In the genomic region with DNA sequence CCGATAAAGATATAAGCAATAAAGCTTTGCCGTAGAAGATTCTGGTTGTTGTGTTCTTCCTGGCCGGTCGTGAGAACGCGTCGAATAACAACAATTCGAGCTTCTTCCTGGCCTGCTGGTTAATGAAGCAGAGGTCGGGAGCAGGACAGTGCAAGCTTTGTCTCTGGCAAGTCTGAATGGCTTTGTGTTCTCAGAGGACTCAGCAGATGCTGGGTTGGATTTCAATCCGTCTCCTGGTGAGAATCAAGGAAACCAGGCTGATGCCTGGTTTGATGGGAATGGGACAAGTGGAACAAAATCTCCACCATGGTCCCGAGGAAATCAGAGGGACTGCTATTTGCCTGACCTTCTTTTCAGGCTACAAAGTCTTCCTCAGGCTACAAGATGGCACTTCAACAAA, we compare ENCODE assay signal across 12 mouse cellular contexts. TPM values are rescaled to one million over a fixed set of nuclear protein-coding genes. Genes with fewer than 3 reads are reported as not detected.
DNase-seq lines count a peak whose midpoint lies in the region; ATAC-seq and TF ChIP-seq lines count a peak whose summit lies in the region.
"Had no signal": no experiment of that assay in that cellular context is flagged by ENCODE, and none has a peak within 500 bp of the region (broad histone marks: within the 10 kb centered on the region; RNA-seq: fewer than 3 reads in every experiment).

No protein-coding gene starts in this region.

- TF ChIP-seq CTCF in layer of hippocampus, adult 2 months (conservative IDR thresholded peaks at IDR 0.05): no peak

- peak overlapping the region; percentile 76 for H3K27ac ChIP-seq in layer of hippocampus, adult 2 months
- H3K27ac ChIP-seq in embryonic facial prominence, embryonic 15.5 days (replicated peaks): peak overlapping the region; percentile 34; the same call in 1 of the 2 replicates
- peak overlapping the region; percentile 64 for H3K27ac ChIP-seq in intestine, embryonic 14.5 days (ENCODE audit: low read depth)

- 41% methylated on average over 11 of the region's 11 CpGs for WGBS in embryonic facial prominence, embryonic 15.5 days
- 85% methylated on average over 10 of the region's 11 CpGs for WGBS in intestine, embryonic 14.5 days

- H3K4me1 ChIP-seq in embryonic facial prominence, embryonic 15.5 days: peaks cover 10% of the 10 kb centered on the region; the same call in 1 of the 2 replicates
- H3K4me1 ChIP-seq in intestine, embryonic 14.5 days (replicated peaks; ENCODE audit: control insufficient read depth, insufficient read depth, low read length): no peaks in the 10 kb centered on the region
- H3K4me1 ChIP-seq: liver, embryonic 12.5 days had no signal

- no peak overlapping the region for H3K9ac ChIP-seq in embryonic facial prominence, embryonic 15.5 days
- H3K9ac ChIP-seq in intestine, embryonic 14.5 days (ENCODE audit: low read length): no peak overlapping the region
- H3K9ac ChIP-seq: liver, embryonic 12.5 days had no signal

- no peak for DNase-seq in layer of hippocampus, adult 2 months (ENCODE audit: low spot score in 2 of 2)
- no peak for DNase-seq in layer of hippocampus, adult 11-12 months (ENCODE audit: low spot score)
- DNase-seq in intestine, embryonic 14.5 days (ENCODE audit: low spot score): no peak
- DNase-seq in retina, embryonic 14.5 days (ENCODE audit: low spot score): peak; percentile 75
- no peak for DNase-seq in adrenal gland, postnatal 25 days
- no peak for DNase-seq in layer of hippocampus, postnatal 14 days (ENCODE audit: low spot score in 2 of 2)
- DNase-seq: kidney, postnatal 4 days had no signal

- H3K4me2 ChIP-seq in embryonic facial prominence, embryonic 15.5 days (replicated peaks): no peak overlapping the region
- no peak overlapping the region for H3K4me2 ChIP-seq in intestine, embryonic 14.5 days (ENCODE audit: low read length)
- H3K4me2 ChIP-seq: liver, embryonic 12.5 days had no signal

- ATAC-seq in embryonic facial prominence, embryonic 15.5 days (ENCODE audit: insufficient number of reproducible peaks, low FRiP score, low TSS enrichment, low read depth): no peak
- ATAC-seq in intestine, embryonic 14.5 days (replicated peaks; ENCODE audit: low FRiP score, low TSS enrichment, low read depth): no peak
- no peak for ATAC-seq in inflammation-experienced regulatory T-cells, adult 6 months
- ATAC-seq: liver, embryonic 12.5 days had no signal

- no peaks in the 10 kb centered on the region for H3K27me3 ChIP-seq in embryonic facial prominence, embryonic 15.5 days
- H3K27me3 ChIP-seq in intestine, embryonic 14.5 days (replicated peaks; ENCODE audit: control insufficient read depth, insufficient read depth, low read length): no peaks in the 10 kb centered on the region
- H3K27me3 ChIP-seq: CH12.LX; liver, embryonic 12.5 days; megakaryocyte, embryonic 14.5 days had no signal

- no peaks in the 10 kb centered on the region for H3K9me3 ChIP-seq in embryonic facial prominence, embryonic 15.5 days (replicated peaks)
- no peaks in the 10 kb centered on the region for H3K9me3 ChIP-seq in intestine, embryonic 14.5 days (ENCODE audit: control insufficient read depth, low read length)
- H3K9me3 ChIP-seq: liver, embryonic 12.5 days; megakaryocyte, embryonic 14.5 days had no signal

- no peak overlapping the region for H3K4me3 ChIP-seq in layer of hippocampus, adult 2 months
- no peak overlapping the region for H3K4me3 ChIP-seq in embryonic facial prominence, embryonic 15.5 days (replicated peaks)
- H3K4me3 ChIP-seq in intestine, embryonic 14.5 days (ENCODE audit: low read depth, low read length): no peak overlapping the region
- H3K4me3 ChIP-seq: liver, embryonic 12.5 days; megakaryocyte, embryonic 14.5 days had no signal

- peaks cover 41% of the 10 kb centered on the region for H3K36me3 ChIP-seq in embryonic facial prominence, embryonic 15.5 days
- peaks cover 48% of the 10 kb centered on the region for H3K36me3 ChIP-seq in intestine, embryonic 14.5 days (ENCODE audit: control insufficient read depth, insufficient read depth, low read length)

RNA-seq across cellular contexts. Expression of gene Fscn1, which starts 49.2 kb away (rescaled TPM):
- 100 to 1,000 TPM; 172 to 173 TPM for total RNA-seq in layer of hippocampus, adult 2 months (2021)
- 328 TPM in 2 replicates for polyA plus RNA-seq in embryonic facial prominence, embryonic 15.5 days (2015; fragmentation: Nextera tagmentation; extraction: Ambion mirVana)
- 230 and 247 TPM in 2 replicates for polyA plus RNA-seq in intestine, embryonic 14.5 days (2014; fragmentation: Nextera tagmentation; extraction: Ambion mirVana)
- 36.1 and 51.3 TPM in 2 replicates for total RNA-seq in adrenal gland, postnatal 25 days (2021)
- 100 to 1,000 TPM; 304 to 311 TPM for total RNA-seq in layer of hippocampus, postnatal 14 days (2021)
- 1 to 10 TPM in 1 of 3 experiments, not detected in 2; 1.2 TPM for polyA plus RNA-seq in inflammation-experienced regulatory T-cells, adult 6 months (2017; shearing (Covaris generic))
